Mouse (Mus musculus) testis, adult 2 months (tissue): Measurements from ENCODE around the gene Gm17304.

ENCODE experiments used
- CTCF ChIP-seq: fragments of 200-500 bp; IDR thresholded peaks from 2 replicates; pipeline ENCODE4 v1.5.1; 2012; ENCODE audit warnings: low read depth, mild to moderate bottlenecking, inconsistent platforms, low read length, moderate library complexity; ENCODE audit not compliant: control insufficient read depth, insufficient read depth, insufficient replicate concordance
- POLR2A ChIP-seq: fragments of 200-500 bp; IDR thresholded peaks from 2 replicates; pipeline ENCODE4 v1.6.1; 2012; ENCODE audit warnings: low read depth, mild to moderate bottlenecking, inconsistent platforms, low read length, moderate library complexity; ENCODE audit not compliant: control insufficient read depth

GRCm38 (mm10) chr5:106612151-106612550 lies 3.3 kb downstream of the Gm17304 start:
- TF ChIP-seq CTCF (no peak), POLR2A (no peak)
